Mouse (Mus musculus) mouse embryonic stem cell (cell line): ENCODE measurements around the gene Galm.

Experiments
- in situ Hi-C, 2 experiments: fragments of 300-500 bp; cut with MboI; formaldehyde crosslinking; loops; 1 replicate in 1 of 2; 3 replicates in 1 of 2; pipeline ENCODE4 v1.14.3; 2019 to 2020; ENCODE audit warnings: low sequenced_read_pairs in 2 of 2, low pct_unique_long_range_greater_than_20kb in 1 of 2, mixed read lengths in 1 of 2; ENCODE audit not compliant: unreplicated experiment in 1 of 2

The Galm gene

GRCm38 (mm10) chr17:80152767-80153630 lies 25.7 kb downstream of the Galm start:
- in situ Hi-C loops: no loop called here

GRCm38 (mm10) chr17:80153631-80154030 lies 26.4 kb downstream of the Galm start:
- in situ Hi-C loops: no loop called here

GRCm38 (mm10) chr17:80156905-80157304 lies 29.6 kb downstream of the Galm start:
- in situ Hi-C loops: no loop called here

GRCm38 (mm10) chr17:80157489-80157888 lies 30.2 kb downstream of the Galm start:
- in situ Hi-C loops: no loop called here

GRCm38 (mm10) chr17:80160454-80160853 lies 33.2 kb downstream of the Galm start:
- in situ Hi-C loops: no loop called here

GRCm38 (mm10) chr17:80163991-80164390 lies 36.7 kb downstream of the Galm start:
- in situ Hi-C loops: no loop called here

- in situ Hi-C loops: no loop called here
Observed at GRCm38 (mm10) chr17:80165741-80166140, 38.5 kb downstream of the Galm start.

- in situ Hi-C loops: no loop called here
Observed at GRCm38 (mm10) chr17:80166346-80166745, 39.1 kb downstream of the Galm start.

GRCm38 (mm10) chr17:80167436-80167835 lies 40.2 kb downstream of the Galm start:
- in situ Hi-C loops: no loop called here

- in situ Hi-C loops: no loop called here
Observed at GRCm38 (mm10) chr17:80167851-80168251, 40.6 kb downstream of the Galm start.

GRCm38 (mm10) chr17:80168425-80169182 lies 41.3 kb downstream of the Galm start:
- in situ Hi-C loops: no loop called here

GRCm38 (mm10) chr17:80169792-80170191 lies 42.5 kb downstream of the Galm start:
- in situ Hi-C loops: no loop called here

- in situ Hi-C loops: no loop called here
Observed at GRCm38 (mm10) chr17:80170951-80171350, 43.7 kb downstream of the Galm start.

- in situ Hi-C loops: no loop called here
Observed at GRCm38 (mm10) chr17:80171948-80172347, 44.7 kb downstream of the Galm start.

- in situ Hi-C loops: no loop called here
Observed at GRCm38 (mm10) chr17:80172761-80173160, 45.5 kb downstream of the Galm start.

GRCm38 (mm10) chr17:80173708-80174107 lies 46.4 kb downstream of the Galm start:
- in situ Hi-C loops: no loop called here

- in situ Hi-C loops: no loop called here
Observed at GRCm38 (mm10) chr17:80174146-80174545, 46.9 kb downstream of the Galm start.

GRCm38 (mm10) chr17:80174699-80175385 lies 47.6 kb downstream of the Galm start:
- in situ Hi-C loops: loop anchor here in 1 of 2 experiments (25.0 kb wide), 1 partner anchor 288 kb away; the partner anchor contains the start of gene Atl2

- in situ Hi-C loops: loop anchor here in 1 of 2 experiments (25.0 kb wide), 1 partner anchor 288 kb away; the partner anchor contains the start of gene Atl2
Observed at GRCm38 (mm10) chr17:80175386-80175739, 48.1 kb downstream of the Galm start.
